Mouse (Mus musculus): ENCODE measurements around the gene Eif4a3.
A peak's percentile ranks its signal among the peaks of the same experiment; 100 is the strongest.
"Not testable (repeated sequence)": the region's sequence is repeated elsewhere in the genome, so short reads cannot be mapped to it uniquely, and the experiment has no call there.

Eif4a3 gene

GRCm38 (mm10) chr11:119297996-119298395, 1.9 kb downstream of the Eif4a3 start:
- no peak for DNase-seq

GRCm38 (mm10) chr11:119292861-119293260, 7.0 kb downstream of the Eif4a3 start:
- not testable (repeated sequence) for DNase-seq

GRCm38 (mm10) chr11:119287207-119287992, 12.5 kb downstream of the Eif4a3 start:
- no peak for DNase-seq

- DNase-seq: peak; percentile 66
Measured at GRCm38 (mm10) chr11:119285791-119286527, 13.9 kb downstream of the Eif4a3 start.

- DNase-seq: no peak
Measured at GRCm38 (mm10) chr11:119281030-119281429, 18.9 kb downstream of the Eif4a3 start.

- no peak for DNase-seq
Measured at GRCm38 (mm10) chr11:119273186-119273930, 26.5 kb downstream of the Eif4a3 start.

GRCm38 (mm10) chr11:119272492-119272891, 27.4 kb downstream of the Eif4a3 start:
- not testable (repeated sequence) for DNase-seq

- DNase-seq: no peak
Measured at GRCm38 (mm10) chr11:119268557-119269195, 31.2 kb downstream of the Eif4a3 start.

GRCm38 (mm10) chr11:119267768-119268556, 31.9 kb downstream of the Eif4a3 start, which contains the start of gene Gaa:
TSS of gene Gaa (plus strand) at chr11:119267887.
- peak; percentile 97 for DNase-seq

- DNase-seq: peak; percentile 73
Measured at GRCm38 (mm10) chr11:119267241-119267674, 32.6 kb downstream of the Eif4a3 start.

GRCm38 (mm10) chr11:119265811-119266210, 34.1 kb downstream of the Eif4a3 start:
- no peak for DNase-seq

GRCm38 (mm10) chr11:119264413-119264812, 35.5 kb downstream of the Eif4a3 start:
- DNase-seq: no peak

GRCm38 (mm10) chr11:119259977-119260376, 39.9 kb downstream of the Eif4a3 start:
- DNase-seq: no peak

- DNase-seq: peak; percentile 81
Measured at GRCm38 (mm10) chr11:119258572-119259322, 41.1 kb downstream of the Eif4a3 start.

- DNase-seq: peak; percentile 39
Measured at GRCm38 (mm10) chr11:119258216-119258571, 41.7 kb downstream of the Eif4a3 start.

- DNase-seq: peak; percentile 54
Measured at GRCm38 (mm10) chr11:119256557-119256956, 43.3 kb downstream of the Eif4a3 start.

- peak; percentile 65 for DNase-seq
Measured at GRCm38 (mm10) chr11:119252854-119253541, 46.9 kb downstream of the Eif4a3 start.

- DNase-seq: peak; percentile 38
Measured at GRCm38 (mm10) chr11:119250998-119251397, 48.9 kb downstream of the Eif4a3 start.

- DNase-seq: peak; percentile 83
Measured at GRCm38 (mm10) chr11:119249011-119249410, 50.9 kb downstream of the Eif4a3 start.

GRCm38 (mm10) chr11:119245543-119245942, 54.3 kb downstream of the Eif4a3 start:
- not testable (repeated sequence) for DNase-seq
